Mouse (Mus musculus): ENCODE data around the gene Fbxl5. TPM values are rescaled to one million over a fixed set of nuclear protein-coding genes. Genes with fewer than 3 reads are reported as not detected.
A peak's percentile ranks its signal among the peaks of the same experiment; 100 is the strongest.

The Fbxl5 gene
- polyA plus RNA-seq, 1 experiment, result 31.4 TPM

DNA sequence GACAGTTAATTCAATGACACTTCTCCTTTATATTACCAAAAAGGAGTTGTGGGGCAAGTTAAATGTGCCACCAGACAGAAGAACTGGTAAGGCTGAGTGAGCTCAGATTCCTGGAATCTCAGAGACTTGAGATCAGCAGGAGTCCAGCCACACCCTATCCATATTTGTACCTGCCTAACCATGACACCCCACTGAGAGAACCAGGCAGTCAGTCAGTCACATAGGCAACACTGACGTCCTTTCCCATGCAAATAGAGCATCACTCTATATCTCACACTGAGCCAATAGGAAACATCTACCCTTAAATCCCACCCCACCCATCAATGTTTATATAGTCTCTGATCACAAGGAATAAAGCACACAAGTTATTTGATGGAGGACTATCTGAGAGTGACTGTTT lies 5.7 kb downstream of the Fbxl5 start:
- no peak for DNase-seq
- Histone ChIP-seq H3K4me3 (replicated peaks; ENCODE audit: extremely low read depth, low read depth, low read length) (no peak overlapping the region), H3K4me1 (ENCODE audit: control insufficient read depth, insufficient read depth, low read length) (peaks cover 8% of the 10 kb centered on the region; the same call in 1 of the 2 replicates)
- TF ChIP-seq CTCF (IDR thresholded peaks at IDR 0.05; ENCODE audit: insufficient read depth, low read length) (no peak), POLR2A (IDR thresholded peaks at IDR 0.05; ENCODE audit: borderline replicate concordance, extremely low read depth, low read depth, low read length) (no peak)
- 30% methylated on average over 1 of the region's 1 CpGs for WGBS

DNA sequence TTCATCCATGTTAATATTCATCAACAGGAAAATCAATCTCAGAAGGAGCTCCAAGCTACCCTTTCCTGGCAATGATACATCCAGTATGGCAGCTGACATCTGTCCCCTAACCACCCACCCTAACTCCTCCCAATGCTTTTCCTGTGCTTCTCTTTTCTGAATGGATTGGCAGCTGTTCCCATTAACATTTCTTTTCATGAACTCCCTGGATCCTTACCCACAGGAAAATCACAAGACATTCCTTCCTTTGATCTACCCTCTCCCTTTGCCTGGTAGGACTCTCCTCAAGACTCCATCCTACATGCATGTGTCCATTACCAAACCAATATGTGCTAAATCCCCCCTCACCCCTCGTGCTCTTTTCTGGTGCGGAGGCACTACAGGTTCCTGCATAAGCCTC lies 6.9 kb downstream of the Fbxl5 start:
- no peak for DNase-seq
- no peak for TF ChIP-seq POLR2A (IDR thresholded peaks at IDR 0.05; ENCODE audit: borderline replicate concordance, extremely low read depth, low read depth, low read length)
- TF ChIP-seq CTCF (IDR thresholded peaks at IDR 0.05; ENCODE audit: insufficient read depth, low read length), result no peak
- Histone ChIP-seq H3K4me3 (replicated peaks; ENCODE audit: extremely low read depth, low read depth, low read length) (no peak overlapping the region), H3K4me1 (ENCODE audit: control insufficient read depth, insufficient read depth, low read length) (no peaks in the 10 kb centered on the region)
- WGBS, result 92% methylated on average over 2 of the region's 2 CpGs

GRCm38 (mm10) chr5:43810427-43811062 lies 10.9 kb downstream of the Fbxl5 start:
- WGBS, result 68% methylated on average over 1 of the region's 1 CpGs
- no peak overlapping the region for H3K4me3 ChIP-seq (replicated peaks; ENCODE audit: extremely low read depth, low read depth, low read length)
- DNase-seq, result no peak
- no peak for TF ChIP-seq POLR2A (IDR thresholded peaks at IDR 0.05; ENCODE audit: borderline replicate concordance, extremely low read depth, low read depth, low read length)
- no peak for TF ChIP-seq CTCF (IDR thresholded peaks at IDR 0.05; ENCODE audit: insufficient read depth, low read length)
- no peaks in the 10 kb centered on the region for H3K4me1 ChIP-seq (ENCODE audit: control insufficient read depth, insufficient read depth, low read length)

DNA sequence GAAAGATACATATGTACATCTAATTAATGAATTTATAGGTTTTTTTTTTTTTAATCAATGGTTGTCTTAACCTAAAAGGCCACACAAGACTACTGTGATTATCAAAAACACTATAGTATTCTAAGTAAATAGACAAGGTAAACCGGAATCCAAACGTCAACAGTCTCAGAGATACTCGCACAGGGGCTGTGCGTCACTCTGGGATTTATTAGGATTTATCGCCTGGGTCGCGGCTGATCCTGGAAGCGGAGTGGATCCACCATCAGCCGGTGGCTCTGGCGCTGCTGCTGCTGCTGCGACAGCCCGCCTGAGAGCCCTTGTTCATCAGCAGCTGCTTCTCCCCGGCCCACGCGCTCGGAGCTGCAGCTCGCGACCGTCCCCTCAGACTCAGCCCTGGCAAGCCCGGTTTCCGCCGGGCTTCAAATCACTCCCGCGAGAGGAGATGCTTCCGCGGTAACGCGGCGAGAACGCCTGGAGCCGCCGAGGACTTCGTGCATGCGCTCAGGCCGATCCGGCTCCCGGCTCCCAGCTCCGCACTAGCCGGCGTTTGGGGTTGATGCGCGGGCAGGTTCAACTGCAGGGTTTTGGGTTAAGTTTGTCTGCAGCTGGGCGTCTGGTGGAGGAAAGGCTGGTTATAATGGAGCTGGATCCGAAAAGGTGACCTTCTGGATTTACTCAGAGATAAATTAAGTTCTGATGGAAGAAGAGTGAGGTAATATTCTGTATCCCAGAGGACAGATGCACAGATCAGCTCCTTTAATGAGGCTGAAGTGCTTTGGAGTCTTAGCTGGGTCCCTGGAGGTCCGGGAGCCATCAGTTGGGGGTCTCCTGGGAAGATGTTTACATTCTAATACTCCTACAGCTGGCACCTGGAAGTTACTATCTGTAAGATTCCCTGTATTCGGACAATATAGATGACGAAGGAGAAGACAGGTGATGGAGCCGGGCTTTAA lies 13.4 kb downstream of the Fbxl5 start:
- H3K4me1 ChIP-seq (ENCODE audit: control insufficient read depth, insufficient read depth, low read length), result no peaks in the 10 kb centered on the region
- DNase-seq, result peak; percentile 76
- peak overlapping the region; percentile 73 for H3K4me3 ChIP-seq (replicated peaks; ENCODE audit: extremely low read depth, low read depth, low read length)
- 5% methylated on average over 48 of the region's 48 CpGs for WGBS
- TF ChIP-seq POLR2A (IDR thresholded peaks at IDR 0.05; ENCODE audit: borderline replicate concordance, extremely low read depth, low read depth, low read length) (peak; percentile 66; the same call in 1 of the 2 replicates), CTCF (IDR thresholded peaks at IDR 0.05; ENCODE audit: insufficient read depth, low read length) (no peak)

DNA sequence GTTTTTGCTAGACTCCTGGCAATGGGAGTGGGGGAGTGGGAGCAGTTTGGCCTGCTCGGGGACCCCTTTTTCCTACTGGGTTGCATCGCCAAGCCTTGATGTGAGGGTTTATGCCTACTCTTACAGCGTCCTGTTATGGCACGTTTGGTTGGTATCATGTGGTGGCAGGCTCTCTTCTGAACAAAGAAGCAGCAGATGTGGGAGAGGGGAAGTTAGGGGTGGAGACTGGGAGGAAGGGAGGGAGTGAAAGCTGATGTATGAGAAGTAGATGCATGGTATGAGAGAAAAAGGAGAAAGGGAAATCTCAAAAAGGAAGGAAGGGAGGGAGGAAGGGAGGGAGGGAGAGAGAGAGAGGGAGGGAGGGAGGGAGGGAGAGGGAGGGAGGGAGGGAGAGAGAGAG lies 14.5 kb downstream of the Fbxl5 start:
- 71% methylated on average over 4 of the region's 4 CpGs for WGBS
- TF ChIP-seq POLR2A (IDR thresholded peaks at IDR 0.05; ENCODE audit: borderline replicate concordance, extremely low read depth, low read depth, low read length), result no peak
- TF ChIP-seq CTCF (IDR thresholded peaks at IDR 0.05; ENCODE audit: insufficient read depth, low read length), result no peak
- Histone ChIP-seq H3K4me3 (replicated peaks; ENCODE audit: extremely low read depth, low read depth, low read length) (no peak overlapping the region), H3K4me1 (ENCODE audit: control insufficient read depth, insufficient read depth, low read length) (no peaks in the 10 kb centered on the region)
- DNase-seq, result no peak

GRCm38 (mm10) chr5:43806340-43806739 lies 15.1 kb downstream of the Fbxl5 start:
- DNase-seq, result no peak
- no peak overlapping the region for H3K4me3 ChIP-seq (replicated peaks; ENCODE audit: extremely low read depth, low read depth, low read length)
- WGBS, result 92% methylated on average over 7 of the region's 7 CpGs
- no peaks in the 10 kb centered on the region for H3K4me1 ChIP-seq (ENCODE audit: control insufficient read depth, insufficient read depth, low read length)
- TF ChIP-seq CTCF (IDR thresholded peaks at IDR 0.05; ENCODE audit: insufficient read depth, low read length), result no peak
- TF ChIP-seq POLR2A (IDR thresholded peaks at IDR 0.05; ENCODE audit: borderline replicate concordance, extremely low read depth, low read depth, low read length), result no peak

DNA sequence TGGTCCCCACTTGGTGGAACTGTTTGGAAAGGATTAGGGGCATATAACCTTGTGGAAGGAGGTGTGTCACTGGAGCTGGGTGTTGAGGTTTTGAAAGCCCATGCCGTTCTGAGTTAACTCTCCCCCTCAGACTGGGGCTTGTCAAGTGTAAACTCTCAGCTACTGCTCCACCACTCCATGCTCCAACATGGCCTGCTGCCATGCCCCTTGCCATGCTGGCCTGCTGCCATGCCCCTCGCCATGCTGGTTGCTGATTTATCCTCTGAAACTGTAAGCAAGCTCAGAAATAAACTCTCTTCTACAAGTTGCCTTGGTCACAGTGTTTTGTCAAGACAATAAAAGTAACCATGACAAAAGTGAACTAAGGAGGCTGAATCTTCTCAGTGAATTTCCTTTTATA lies 16.0 kb downstream of the Fbxl5 start:
- Histone ChIP-seq H3K4me1 (ENCODE audit: control insufficient read depth, insufficient read depth, low read length) (no peaks in the 10 kb centered on the region), H3K4me3 (replicated peaks; ENCODE audit: extremely low read depth, low read depth, low read length) (no peak overlapping the region)
- TF ChIP-seq POLR2A (IDR thresholded peaks at IDR 0.05; ENCODE audit: borderline replicate concordance, extremely low read depth, low read depth, low read length) (no peak), CTCF (IDR thresholded peaks at IDR 0.05; ENCODE audit: insufficient read depth, low read length) (no peak)
- 61% methylated on average over 2 of the region's 2 CpGs for WGBS
- DNase-seq, result no peak

DNA sequence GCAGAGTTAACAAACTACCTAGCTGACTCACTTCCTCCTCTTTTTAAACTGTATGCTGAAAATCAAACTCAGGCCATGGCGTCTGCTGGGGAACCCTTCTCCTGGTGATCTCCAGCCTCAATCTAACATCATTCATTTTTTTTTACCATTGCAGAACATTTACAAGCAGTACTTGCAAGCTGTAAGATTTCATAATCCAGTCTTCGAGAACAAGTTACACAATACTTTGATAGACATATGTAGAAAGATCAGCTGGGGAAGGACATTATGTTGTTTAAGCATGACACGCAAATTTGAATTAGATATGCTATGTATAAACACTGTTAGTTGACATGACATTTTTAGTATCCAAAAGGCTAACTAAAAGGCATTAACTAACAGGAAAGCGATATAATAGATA lies 19.6 kb downstream of the Fbxl5 start:
- no peaks in the 10 kb centered on the region; the same call in 1 of the 2 replicates for H3K4me1 ChIP-seq (ENCODE audit: control insufficient read depth, insufficient read depth, low read length)
- no peak for DNase-seq
- WGBS, result 58% methylated on average over 4 of the region's 4 CpGs
- TF ChIP-seq CTCF (IDR thresholded peaks at IDR 0.05; ENCODE audit: insufficient read depth, low read length) (no peak), POLR2A (IDR thresholded peaks at IDR 0.05; ENCODE audit: borderline replicate concordance, extremely low read depth, low read depth, low read length) (no peak)
- H3K4me3 ChIP-seq (replicated peaks; ENCODE audit: extremely low read depth, low read depth, low read length), result no peak overlapping the region

GRCm38 (mm10) chr5:43801253-43801652 lies 20.2 kb downstream of the Fbxl5 start:
- no peak for DNase-seq
- Histone ChIP-seq H3K4me3 (replicated peaks; ENCODE audit: extremely low read depth, low read depth, low read length) (no peak overlapping the region), H3K4me1 (ENCODE audit: control insufficient read depth, insufficient read depth, low read length) (no peaks in the 10 kb centered on the region; the same call in 1 of the 2 replicates)
- no peak for TF ChIP-seq CTCF (IDR thresholded peaks at IDR 0.05; ENCODE audit: insufficient read depth, low read length)
- TF ChIP-seq POLR2A (IDR thresholded peaks at IDR 0.05; ENCODE audit: borderline replicate concordance, extremely low read depth, low read depth, low read length), result no peak

Measured in lung, adult 2 months (tissue).